Mouse (Mus musculus): Measurements from ENCODE around the gene Exosc5.

Gene Exosc5

DNA sequence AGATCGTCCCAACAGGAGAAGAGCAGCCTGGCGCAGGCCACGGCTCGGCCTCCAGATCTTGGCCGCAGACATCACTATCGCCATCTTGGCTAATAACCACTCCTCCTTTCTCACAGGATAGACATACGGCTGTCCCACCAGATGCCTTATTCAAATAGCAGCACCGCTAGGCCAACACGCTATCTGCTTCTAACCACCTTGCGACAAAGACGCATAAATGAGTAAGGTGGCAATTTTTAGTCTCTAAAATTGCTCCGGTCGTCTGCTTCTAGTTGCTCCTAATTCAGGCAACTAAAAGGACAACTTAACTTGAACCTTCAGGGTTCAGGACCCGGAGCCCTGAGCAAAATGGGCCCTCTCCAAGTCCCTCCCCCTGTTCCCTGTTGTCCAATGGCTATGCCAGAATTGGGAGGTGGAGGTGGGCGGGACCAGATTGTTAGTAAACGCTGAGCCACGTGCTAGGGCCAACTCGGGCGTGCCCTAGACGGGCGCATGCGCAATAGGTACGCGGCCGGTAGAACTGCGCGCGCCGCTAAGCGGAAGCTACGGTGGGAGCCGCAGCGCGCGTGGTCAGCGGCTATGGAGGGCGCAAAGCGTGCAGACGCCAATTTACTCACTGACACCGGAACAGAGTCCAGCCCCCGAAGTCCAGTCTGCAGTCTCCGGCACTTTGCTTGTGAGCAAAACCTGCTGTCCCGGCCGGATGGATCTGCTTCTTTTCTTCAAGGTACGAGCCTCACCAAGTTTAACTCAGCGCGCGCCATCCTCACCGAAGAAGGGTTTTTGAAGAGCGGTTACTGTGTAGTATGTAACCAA lies at the start of gene Exosc5, which contains the start of gene Bckdha:
Gene Exosc5 (plus strand): TSS at position 508 of the 816 bp plus-strand sequence.
Gene Bckdha (minus strand): TSS at position 325 of the 816 bp plus-strand sequence.
- under 1% methylated on average over 50 of the region's 50 CpGs for WGBS

GRCm38 (mm10) chr7:25610056-25610455 lies 48.9 kb upstream of the Exosc5 start:
- WGBS: 36% methylated on average over 6 of the region's 6 CpGs

DNA sequence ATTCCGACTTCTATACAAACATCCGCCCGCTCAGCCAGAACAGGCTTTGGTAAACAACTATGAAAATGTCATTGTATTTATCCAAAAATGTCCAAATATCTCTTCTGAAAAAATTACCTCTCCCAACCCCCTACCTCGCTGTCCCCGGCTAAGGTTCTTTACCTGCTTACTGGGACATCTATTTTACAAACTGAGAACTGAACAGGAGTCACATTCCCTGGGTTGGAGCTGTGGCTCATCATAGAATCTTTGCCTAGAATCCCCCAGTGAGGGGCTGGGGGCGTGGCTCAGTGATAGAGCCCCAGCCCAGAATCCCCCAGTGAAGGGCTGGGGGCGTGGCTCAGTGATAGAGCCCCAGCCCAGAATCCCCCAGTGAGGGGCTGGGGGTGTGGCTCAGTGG lies 47.5 kb upstream of the Exosc5 start:
- 43% methylated on average over 7 of the region's 7 CpGs for WGBS

- 91% methylated on average over 5 of the region's 5 CpGs for WGBS
Measured at GRCm38 (mm10) chr7:25614086-25614485, 44.9 kb upstream of the Exosc5 start.

GRCm38 (mm10) chr7:25614831-25615705 lies 43.9 kb upstream of the Exosc5 start:
- WGBS: 76% methylated on average over 21 of the region's 21 CpGs

- WGBS: 78% methylated on average over 5 of the region's 5 CpGs
Measured at GRCm38 (mm10) chr7:25615706-25616011, 43.3 kb upstream of the Exosc5 start, which contains the start of gene Erich4. Gene Erich4, minus strand, starts transcription at chr7:25615892.

- WGBS: 83% methylated on average over 10 of the region's 10 CpGs
Measured at GRCm38 (mm10) chr7:25617376-25618160, 41.4 kb upstream of the Exosc5 start.

DNA sequence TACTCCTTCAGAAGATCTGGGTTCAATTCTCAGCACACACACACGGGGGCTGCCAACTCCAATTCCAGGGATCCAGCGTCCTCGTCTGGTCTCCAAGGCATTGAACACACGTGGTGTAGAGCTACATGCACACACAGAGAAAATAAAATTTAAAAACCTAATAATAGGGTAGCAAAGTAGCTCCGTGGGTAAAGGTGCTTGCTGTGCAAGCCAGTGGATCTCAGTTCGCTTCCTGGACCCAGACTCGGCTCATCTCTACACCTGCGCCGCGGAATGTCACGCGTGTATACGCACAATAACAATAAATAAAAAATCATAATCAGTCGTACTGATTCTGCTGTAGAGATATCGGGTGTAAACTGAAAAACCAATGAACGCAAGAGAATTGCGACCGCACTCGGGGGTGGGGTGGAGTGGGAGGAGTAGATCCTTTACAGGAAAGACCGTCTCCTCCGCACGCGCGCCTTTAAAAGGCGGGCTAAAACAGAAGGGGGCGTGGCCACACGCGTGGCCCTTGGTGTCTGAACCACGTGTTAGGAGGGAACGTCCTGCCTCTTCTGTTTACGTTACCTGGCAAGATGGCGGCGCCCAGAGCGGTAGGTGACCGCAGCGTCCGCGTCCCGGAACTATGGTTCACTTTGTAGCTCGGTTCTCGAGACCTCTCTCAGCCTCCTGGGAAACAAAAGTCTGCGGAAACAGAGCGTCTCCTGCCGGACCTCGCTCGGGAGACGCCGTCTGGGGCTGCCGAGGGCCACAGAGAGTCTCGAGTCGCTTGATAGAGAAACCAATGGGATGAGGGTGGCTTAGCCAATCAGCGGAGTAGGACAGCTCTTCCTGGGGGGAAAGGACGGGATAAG lies 39.9 kb upstream of the Exosc5 start, which contains the start of gene Dmac2:
Gene Dmac2 (plus strand): TSS at position 550 of the 857 bp plus-strand sequence.
- WGBS: under 1% methylated on average over 53 of the region's 53 CpGs

DNA sequence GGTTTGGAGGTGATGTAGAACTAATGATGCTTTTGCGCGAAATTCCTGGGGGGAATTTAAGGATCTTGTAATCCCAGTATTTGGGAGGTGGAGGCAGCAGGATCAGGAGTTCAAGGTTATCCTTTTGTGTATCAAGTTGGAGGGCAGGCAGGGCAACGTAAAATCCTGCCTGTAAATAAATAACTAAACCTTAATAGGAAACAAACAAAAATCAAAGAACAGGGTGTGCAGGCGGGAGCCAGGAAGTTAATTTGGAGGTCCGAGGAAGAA lies 39.3 kb upstream of the Exosc5 start:
- WGBS: 25% methylated on average over 5 of the region's 5 CpGs

GRCm38 (mm10) chr7:25620101-25620500 lies 38.9 kb upstream of the Exosc5 start:
- 95% methylated on average over 5 of the region's 5 CpGs for WGBS

DNA sequence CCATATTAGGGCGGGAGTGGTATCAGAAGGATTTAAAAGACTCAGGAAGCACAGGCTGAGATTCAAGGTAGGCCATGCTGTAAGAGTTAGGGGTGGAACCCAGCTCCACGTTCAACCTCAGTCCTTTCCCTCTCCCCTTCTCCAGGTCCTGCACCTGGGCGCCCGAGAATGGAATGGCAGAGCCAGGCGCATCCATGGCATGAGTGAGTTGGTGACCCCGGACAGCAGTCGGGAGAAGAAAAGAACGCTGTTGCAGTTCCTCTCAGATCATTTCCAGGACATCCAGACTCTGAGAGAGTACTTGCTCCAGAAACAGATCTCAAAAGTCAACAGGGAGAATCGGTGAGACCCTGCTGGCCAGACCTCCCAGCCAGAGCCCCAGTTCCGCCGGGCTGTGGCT lies 38.2 kb upstream of the Exosc5 start:
- 92% methylated on average over 11 of the region's 11 CpGs for WGBS

DNA sequence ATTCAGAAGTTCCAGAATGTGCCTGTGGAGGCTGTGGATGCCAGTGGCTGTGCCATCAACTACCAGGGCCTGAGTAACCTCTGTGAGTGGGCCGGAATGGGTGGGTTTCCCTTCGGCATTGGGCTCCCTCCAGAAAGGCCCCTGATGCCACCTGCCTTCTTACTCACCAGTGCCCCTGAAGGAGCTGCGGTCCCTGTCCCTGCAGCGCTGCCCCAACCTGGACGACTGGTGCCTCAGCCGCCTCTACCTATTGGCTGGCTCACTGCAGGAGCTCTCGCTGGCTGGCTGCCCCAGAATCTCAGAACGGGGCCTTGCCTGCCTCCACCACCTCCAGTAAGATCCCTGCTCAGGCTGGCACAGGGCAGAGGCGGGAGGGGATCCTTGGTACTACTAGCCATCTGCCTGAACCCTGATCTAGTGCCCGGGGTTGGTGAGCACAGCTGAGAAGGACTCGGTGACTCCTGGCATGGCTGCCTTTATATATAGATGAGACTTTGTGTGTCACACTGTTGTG lies 35.0 kb upstream of the Exosc5 start:
- 70% methylated on average over 11 of the region's 11 CpGs for WGBS

- 51% methylated on average over 5 of the region's 5 CpGs for whole genome bisulfite sequencing
Measured at GRCm38 (mm10) chr7:25624851-25625250, 34.1 kb upstream of the Exosc5 start.

DNA sequence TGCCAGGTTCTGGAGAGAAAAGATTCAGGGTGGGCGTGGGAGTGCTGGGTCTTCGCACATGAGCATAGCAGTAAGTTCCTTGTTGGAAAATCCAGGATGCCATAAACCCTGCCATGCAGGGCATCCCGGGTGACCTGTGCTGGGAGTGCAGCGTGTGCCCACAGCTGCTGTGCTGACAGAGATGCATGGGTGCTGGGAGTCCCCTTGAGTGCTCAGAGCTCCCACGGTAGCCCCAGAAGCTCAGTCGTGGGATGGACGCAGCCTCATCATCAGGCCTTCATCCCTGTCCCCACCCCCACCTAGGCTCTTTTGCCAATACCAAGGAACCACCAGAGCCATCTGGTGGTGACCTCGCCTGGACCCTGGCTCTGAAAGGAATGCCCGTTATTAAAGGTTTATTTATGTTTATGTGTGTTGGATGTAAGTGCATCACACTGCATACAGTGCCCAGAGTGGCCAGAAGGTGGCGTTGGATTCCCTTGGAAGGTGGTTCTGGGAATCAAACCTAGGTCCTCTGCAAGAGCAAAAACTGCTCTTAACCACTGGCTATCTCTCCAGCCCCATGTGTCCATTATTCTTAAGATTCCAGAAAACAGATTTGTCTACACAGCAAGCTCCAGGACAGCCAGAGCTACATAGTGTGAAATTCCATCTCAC lies 33.2 kb upstream of the Exosc5 start:
- WGBS: 71% methylated on average over 10 of the region's 10 CpGs

GRCm38 (mm10) chr7:25626509-25627430 lies 32.2 kb upstream of the Exosc5 start, which contains the start of gene B3gnt8:
Gene B3gnt8, plus strand, starts transcription at chr7:25626654.
- WGBS: 24% methylated on average over 29 of the region's 29 CpGs

GRCm38 (mm10) chr7:25627431-25628322 lies 31.3 kb upstream of the Exosc5 start:
- 26% methylated on average over 38 of the region's 38 CpGs for WGBS

DNA sequence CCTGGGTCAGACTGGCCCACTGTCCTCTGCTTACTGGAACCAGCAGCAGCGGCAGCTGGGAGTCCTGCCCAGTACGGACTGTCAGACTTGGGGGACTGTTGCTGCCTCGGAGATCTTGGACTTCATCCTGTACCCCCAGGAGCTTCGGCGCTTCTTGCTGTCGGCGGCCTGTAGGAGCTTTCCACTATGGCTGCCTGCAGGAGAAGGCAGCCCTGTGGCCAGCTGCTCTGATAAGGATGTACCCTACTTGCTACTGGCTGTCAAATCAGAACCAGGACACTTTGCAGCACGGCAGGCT lies 30.7 kb upstream of the Exosc5 start:
- WGBS: 71% methylated on average over 8 of the region's 8 CpGs

- WGBS: 81% methylated on average over 5 of the region's 5 CpGs
Measured at GRCm38 (mm10) chr7:25632679-25633078, 26.3 kb upstream of the Exosc5 start.
